Mouse (Mus musculus): Measurements from ENCODE around the gene Gm29797. TPM values are rescaled to one million over a fixed set of nuclear protein-coding genes. Genes with fewer than 3 reads are reported as not detected.

Gene Gm29797
- total and polyA plus RNA-seq, 3 experiments, result 0.34 TPM; not detected in 2

GRCm38 (mm10) chr2:181645666-181646065, 11.2 kb upstream of the Gm29797 start:
- no peak overlapping the region for H3K27ac ChIP-seq (ENCODE audit: insufficient read depth, low read depth)
- H3K9me3 ChIP-seq (replicated peaks; ENCODE audit: low read length), result no peaks in the 10 kb centered on the region
- no peaks in the 10 kb centered on the region for H3K79me2 ChIP-seq (replicated peaks; ENCODE audit: control insufficient read depth, extremely low read depth, insufficient read depth, poor library complexity, severe bottlenecking)
- no peak overlapping the region for H3K4me2 ChIP-seq (ENCODE audit: insufficient read depth, low read depth, poor library complexity, severe bottlenecking)
- no peak overlapping the region for H3K4me3 ChIP-seq (replicated peaks in 1 of 3; ENCODE audit: low read depth in 2 of 3, low read length in 2 of 3, poor library complexity in 1 of 3)
- no peak for DNase-seq (ENCODE audit: extremely low read depth)
- dilution Hi-C loops (cut with MboI; ENCODE audit: extremely low pct_ligation_motif_present, extremely low pct_unique_long_range_greater_than_20kb, low sequenced_read_pairs), result no loop called here
- no peak for TF ChIP-seq RCOR1 (conservative IDR thresholded peaks at IDR 0.05; ENCODE audit: low read depth, low read length)
- no peak for TF ChIP-seq ZMIZ1 (IDR thresholded peaks at IDR 0.05; ENCODE audit: low read depth, low read length)
- TF ChIP-seq JUN (IDR thresholded peaks at IDR 0.05; ENCODE audit: insufficient read depth, low read depth, low read length), result no peak
- no peak for TF ChIP-seq POLR2A (IDR thresholded peaks at IDR 0.05; ENCODE audit: low read depth, low read length)
- TF ChIP-seq HCFC1 (IDR thresholded peaks at IDR 0.05; ENCODE audit: low read depth, low read length), result no peak
- TF ChIP-seq MAFK (IDR thresholded peaks at IDR 0.05; ENCODE audit: insufficient replicate concordance, low read length), result no peak
- TF ChIP-seq USF1 (IDR thresholded peaks at IDR 0.05; ENCODE audit: low read depth, low read length), result no peak
- no peak for TF ChIP-seq MXI1 (IDR thresholded peaks at IDR 0.05; ENCODE audit: low read depth, low read length)
- TF ChIP-seq SIN3A (IDR thresholded peaks at IDR 0.05; ENCODE audit: low read length), result no peak
- no peak for TF ChIP-seq ZKSCAN1 (IDR thresholded peaks at IDR 0.05; ENCODE audit: borderline replicate concordance, low read depth, low read length)
- TF ChIP-seq NRF1 (IDR thresholded peaks at IDR 0.05; ENCODE audit: low read depth, low read length), result no peak
- no peak for TF ChIP-seq BHLHE40 (IDR thresholded peaks at IDR 0.05; ENCODE audit: low read depth, low read length)
- no peak for TF ChIP-seq MAZ (IDR thresholded peaks at IDR 0.05; ENCODE audit: low read depth, low read length)
- TF ChIP-seq JUND (conservative IDR thresholded peaks at IDR 0.05; ENCODE audit: low read depth, low read length), result no peak
- TF ChIP-seq TBP (conservative IDR thresholded peaks at IDR 0.05; ENCODE audit: low read depth, low read length), result no peak
- TF ChIP-seq USF2 (conservative IDR thresholded peaks at IDR 0.05; ENCODE audit: low read depth, low read length), result no peak
- no peak for TF ChIP-seq MAX (IDR thresholded peaks at IDR 0.05; ENCODE audit: low read length)
- TF ChIP-seq TCF12 (IDR thresholded peaks at IDR 0.05; ENCODE audit: low read depth, low read length), result no peak
- TF ChIP-seq SMC3 (IDR thresholded peaks at IDR 0.05; ENCODE audit: low read depth, low read length), result no peak
- no peak for TF ChIP-seq EP300 (IDR thresholded peaks at IDR 0.05; ENCODE audit: low read length)
- H3K4me1 ChIP-seq (ENCODE audit: control insufficient read depth in 1 of 2, insufficient read depth in 2 of 2), result peaks cover 0 to 10% of the 10 kb centered on the region in 2 experiments; a peak in 2 of 4 replicates
- in situ Hi-C loops (cut with MboI; ENCODE audit: low pct_ligation_motif_present, low pct_unique_long_range_greater_than_20kb, low sequenced_read_pairs), result no loop called here
- no peak overlapping the region for H3K9ac ChIP-seq (ENCODE audit: insufficient read depth, low read depth)
- peaks cover 61 to 89% of the 10 kb centered on the region in 2 experiments for H3K36me3 ChIP-seq (replicated peaks in 1 of 2; ENCODE audit: control insufficient read depth in 1 of 2, insufficient read depth in 1 of 2, low read length in 1 of 2)
- no peaks in the 10 kb centered on the region for H3K27me3 ChIP-seq (replicated peaks)

GRCm38 (mm10) chr2:181646626-181647472, 10.0 kb upstream of the Gm29797 start:
- dilution Hi-C loops (cut with MboI; ENCODE audit: extremely low pct_ligation_motif_present, extremely low pct_unique_long_range_greater_than_20kb, low sequenced_read_pairs), result no loop called here
- Histone ChIP-seq H3K36me3 (replicated peaks in 1 of 2; ENCODE audit: control insufficient read depth in 1 of 2, insufficient read depth in 1 of 2, low read length in 1 of 2) (peaks cover 61 to 87% of the 10 kb centered on the region in 2 experiments), H3K4me1 (ENCODE audit: control insufficient read depth in 1 of 2, insufficient read depth in 2 of 2) (peaks cover 0 to 5% of the 10 kb centered on the region in 2 experiments; a peak in 1 of 4 replicates)

More at GRCm38 (mm10) chr2:181646626-181647472, 10.0 kb upstream of the Gm29797 start:
- H3K4me3 ChIP-seq (replicated peaks in 1 of 3; ENCODE audit: low read depth in 2 of 3, low read length in 2 of 3, poor library complexity in 1 of 3), result no peak overlapping the region
- H3K9me3 ChIP-seq (replicated peaks; ENCODE audit: low read length), result no peaks in the 10 kb centered on the region
- no peak overlapping the region for H3K27ac ChIP-seq (ENCODE audit: insufficient read depth, low read depth)
- no peak for DNase-seq (ENCODE audit: extremely low read depth)
- no peaks in the 10 kb centered on the region for H3K27me3 ChIP-seq (replicated peaks)
- H3K9ac ChIP-seq (ENCODE audit: insufficient read depth, low read depth), result no peak overlapping the region
- no peaks in the 10 kb centered on the region for H3K79me2 ChIP-seq (replicated peaks; ENCODE audit: control insufficient read depth, extremely low read depth, insufficient read depth, poor library complexity, severe bottlenecking)
- TF ChIP-seq HCFC1 (IDR thresholded peaks at IDR 0.05; ENCODE audit: low read depth, low read length) (no peak), POLR2A (IDR thresholded peaks at IDR 0.05; ENCODE audit: low read depth, low read length) (no peak), RAD21 (IDR thresholded peaks at IDR 0.05; ENCODE audit: low read depth, low read length) (no peak), JUN (IDR thresholded peaks at IDR 0.05; ENCODE audit: insufficient read depth, low read depth, low read length) (no peak), MAZ (IDR thresholded peaks at IDR 0.05; ENCODE audit: low read depth, low read length) (no peak), ETS1 (conservative IDR thresholded peaks at IDR 0.05; ENCODE audit: low read depth, low read length) (no peak), SIN3A (IDR thresholded peaks at IDR 0.05; ENCODE audit: low read length) (no peak), IRF4 (IDR thresholded peaks at IDR 0.05; ENCODE audit: low read depth, low read length) (no peak), CHD1 (IDR thresholded peaks at IDR 0.05; ENCODE audit: low read depth, low read length) (no peak), ELF1 (IDR thresholded peaks at IDR 0.05; ENCODE audit: low read depth, low read length) (no peak), TCF12 (IDR thresholded peaks at IDR 0.05; ENCODE audit: low read depth, low read length) (no peak), TBP (conservative IDR thresholded peaks at IDR 0.05; ENCODE audit: low read depth, low read length) (no peak), USF2 (conservative IDR thresholded peaks at IDR 0.05; ENCODE audit: low read depth, low read length) (no peak), MYC (IDR thresholded peaks at IDR 0.05; ENCODE audit: low read depth, low read length) (no peak), POLR2AphosphoS2 (IDR thresholded peaks at IDR 0.05; ENCODE audit: low read depth, low read length) (no peak), EP300 (IDR thresholded peaks at IDR 0.05; ENCODE audit: low read length) (no peak), ZMIZ1 (IDR thresholded peaks at IDR 0.05; ENCODE audit: low read depth, low read length) (no peak), MXI1 (IDR thresholded peaks at IDR 0.05; ENCODE audit: low read depth, low read length) (no peak)
- H3K4me2 ChIP-seq (ENCODE audit: insufficient read depth, low read depth, poor library complexity, severe bottlenecking), result no peak overlapping the region
- in situ Hi-C loops (cut with MboI; ENCODE audit: low pct_ligation_motif_present, low pct_unique_long_range_greater_than_20kb, low sequenced_read_pairs), result no loop called here
